Mouse (Mus musculus): ENCODE results near the gene Mymx. TPM values are rescaled to one million over a fixed set of nuclear protein-coding genes. Genes with fewer than 3 reads are reported as not detected.

The Mymx gene
- total and polyA plus RNA-seq, 3 experiments, result not detected

DNA sequence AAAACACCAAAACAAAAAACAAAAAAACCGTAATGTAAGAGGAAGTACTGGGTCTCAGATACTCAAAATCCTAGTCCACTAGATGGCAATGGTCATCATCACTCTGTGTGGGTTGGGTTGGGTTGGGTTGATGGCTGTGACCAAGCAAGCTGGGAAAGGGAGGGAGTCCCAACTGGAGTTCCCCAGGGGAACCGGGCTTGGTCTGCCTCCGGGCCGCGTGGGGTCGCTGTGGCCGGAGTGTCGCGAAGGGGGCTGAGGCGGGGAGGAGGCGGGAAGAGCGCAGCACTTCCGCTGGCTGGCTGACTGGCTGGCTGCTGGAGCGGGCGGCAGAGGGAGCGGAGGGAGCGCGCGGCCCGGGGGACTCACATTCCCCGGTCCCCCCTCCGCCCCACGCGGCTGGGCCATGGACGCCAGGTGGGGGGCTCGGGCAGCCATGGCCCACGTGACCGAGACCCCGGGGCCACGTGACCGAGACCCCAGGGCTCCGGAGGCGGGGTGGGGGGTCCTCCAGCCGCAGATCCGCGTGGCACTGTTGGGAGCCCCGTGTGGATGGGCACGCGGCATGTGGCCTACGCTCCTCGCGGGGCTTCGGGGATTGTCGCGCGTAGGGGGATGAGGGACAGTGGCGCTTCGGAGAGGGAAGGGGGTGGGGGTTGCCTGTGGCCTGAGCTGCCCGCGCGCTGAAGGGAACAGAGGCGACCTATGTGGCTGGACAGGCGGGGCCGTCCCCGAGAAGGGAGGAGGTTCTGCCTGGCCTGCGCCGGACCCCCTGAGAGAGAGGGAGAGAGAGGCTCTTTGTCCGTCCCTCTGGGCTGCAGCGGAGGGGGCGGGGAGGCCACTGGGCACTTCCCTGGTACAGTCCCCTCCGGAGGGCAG is 38.0 kb downstream of the Mymx start, which contains the start of gene Slc35b2:
Gene Slc35b2, plus strand, starts transcription at position 220 of the 876 bp plus-strand sequence.
- Histone ChIP-seq H3K27me3 (ENCODE audit: control insufficient read depth, insufficient read depth, low read length) (no peaks in the 10 kb centered on the region), H3K9ac (ENCODE audit: low read depth, low read length) (peak within 1 kb of the TSS; percentile 93), H3K27ac (peak within 1 kb of the TSS; percentile 86), H3K79me2 (replicated peaks; ENCODE audit: control insufficient read depth, insufficient read depth, low read length) (no peaks in the 10 kb centered on the region), H3K4me3 (peak within 1 kb of the TSS; percentile 99), H3K4me1 (ENCODE audit: control insufficient read depth, insufficient read depth, low read length) (peaks cover 3% of the 10 kb centered on the region), H3K36me3 (ENCODE audit: control insufficient read depth, insufficient read depth, low read length) (peaks cover 3% of the 10 kb centered on the region; the same call in 1 of the 2 replicates)
- WGBS, result under 1% methylated on average over 57 of the region's 61 CpGs
- DNase-seq, result peak; percentile 95 to 97
- TF ChIP-seq CTCF (IDR thresholded peaks at IDR 0.05) (peak; percentile 95), POLR2A (IDR thresholded peaks at IDR 0.05; ENCODE audit: insufficient read depth, low read depth, low read length) (peak; percentile 75), EP300 (IDR thresholded peaks at IDR 0.05; ENCODE audit: insufficient read depth, low read depth, low read length) (peak; percentile 83)
- intact Hi-C loops (cut with DNase I), result loop anchor here (1.0 kb wide), 1 partner anchor 8 kb away; no protein-coding TSS in a partner anchor

DNA sequence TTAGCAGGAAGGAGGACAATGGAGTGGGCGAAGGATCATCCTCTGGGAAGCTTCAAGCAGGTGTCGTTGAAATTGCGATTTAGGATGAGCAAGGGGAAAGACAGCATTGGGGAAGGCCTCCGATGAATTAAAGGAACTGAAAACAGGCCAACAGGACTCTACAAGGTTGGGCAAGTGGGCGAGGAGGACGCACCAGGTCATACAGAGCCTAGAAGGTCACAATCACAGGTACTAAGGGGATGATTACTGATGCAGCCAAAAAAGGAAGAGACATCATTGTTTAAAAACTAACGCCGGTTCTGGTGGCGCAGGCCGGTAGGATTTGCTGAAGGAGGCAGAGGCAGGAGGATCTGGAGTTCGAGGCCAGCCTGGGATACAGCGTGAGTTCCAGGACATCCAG is 38.7 kb downstream of the Mymx start:
- peak overlapping the region; percentile 15; the same call in 1 of the 2 replicates for H3K27ac ChIP-seq
- TF ChIP-seq POLR2A (IDR thresholded peaks at IDR 0.05; ENCODE audit: insufficient read depth, low read depth, low read length) (no peak), EP300 (IDR thresholded peaks at IDR 0.05; ENCODE audit: insufficient read depth, low read depth, low read length) (no peak), CTCF (IDR thresholded peaks at IDR 0.05) (no peak)
- no peak for DNase-seq
- WGBS, result 65% methylated on average over 12 of the region's 12 CpGs
- H3K27me3 ChIP-seq (ENCODE audit: control insufficient read depth, insufficient read depth, low read length), result no peaks in the 10 kb centered on the region
- intact Hi-C loops (cut with DNase I), result no loop called here
- no peak overlapping the region for H3K9ac ChIP-seq (ENCODE audit: low read depth, low read length)
- H3K36me3 ChIP-seq (ENCODE audit: control insufficient read depth, insufficient read depth, low read length), result peaks cover 3% of the 10 kb centered on the region; the same call in 1 of the 2 replicates
- no peaks in the 10 kb centered on the region for H3K79me2 ChIP-seq (replicated peaks; ENCODE audit: control insufficient read depth, insufficient read depth, low read length)
- H3K4me1 ChIP-seq (ENCODE audit: control insufficient read depth, insufficient read depth, low read length), result peaks cover 3% of the 10 kb centered on the region
- no peak overlapping the region for H3K4me3 ChIP-seq

DNA sequence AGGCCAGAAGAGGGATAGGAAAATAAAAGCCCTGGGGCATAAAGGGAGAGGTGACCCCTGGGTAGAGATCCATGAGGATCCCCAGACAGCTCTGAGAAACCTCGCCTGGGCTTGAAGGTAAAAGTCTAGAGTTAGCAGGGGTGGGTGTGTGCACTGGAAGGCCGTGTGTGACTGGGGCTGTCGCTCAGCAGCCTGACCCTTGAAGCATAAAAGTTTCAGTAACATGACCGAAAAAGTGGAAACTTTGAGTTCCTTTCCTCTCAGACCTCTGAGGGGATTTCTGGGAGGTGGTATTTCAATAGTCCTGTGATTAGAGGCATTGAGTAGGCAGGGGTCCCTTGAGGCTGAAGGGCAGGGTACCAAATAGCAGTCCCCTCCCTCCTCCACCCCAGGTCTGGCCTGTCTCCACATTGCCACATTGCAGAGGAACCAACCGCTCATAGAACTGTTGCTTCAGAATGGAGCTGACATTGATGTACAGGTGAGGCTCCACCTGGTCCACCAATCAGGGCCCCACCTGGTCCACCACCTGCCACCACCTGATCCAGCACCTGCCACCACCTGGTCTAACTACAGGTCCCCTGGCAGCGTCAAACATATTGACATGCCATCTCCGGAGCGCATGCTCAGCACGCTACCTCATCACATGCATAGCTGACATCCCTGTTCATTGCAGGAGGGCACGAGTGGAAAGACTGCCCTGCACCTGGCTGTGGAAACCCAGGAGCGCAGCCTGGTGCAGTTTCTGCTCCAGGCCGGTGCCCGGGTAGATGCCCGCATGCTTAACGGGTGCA is 42.0 kb downstream of the Mymx start:
- intact Hi-C loops (cut with DNase I), result no loop called here
- TF ChIP-seq POLR2A (IDR thresholded peaks at IDR 0.05; ENCODE audit: insufficient read depth, low read depth, low read length) (no peak), CTCF (IDR thresholded peaks at IDR 0.05) (no peak), EP300 (IDR thresholded peaks at IDR 0.05; ENCODE audit: insufficient read depth, low read depth, low read length) (no peak)

DNA sequence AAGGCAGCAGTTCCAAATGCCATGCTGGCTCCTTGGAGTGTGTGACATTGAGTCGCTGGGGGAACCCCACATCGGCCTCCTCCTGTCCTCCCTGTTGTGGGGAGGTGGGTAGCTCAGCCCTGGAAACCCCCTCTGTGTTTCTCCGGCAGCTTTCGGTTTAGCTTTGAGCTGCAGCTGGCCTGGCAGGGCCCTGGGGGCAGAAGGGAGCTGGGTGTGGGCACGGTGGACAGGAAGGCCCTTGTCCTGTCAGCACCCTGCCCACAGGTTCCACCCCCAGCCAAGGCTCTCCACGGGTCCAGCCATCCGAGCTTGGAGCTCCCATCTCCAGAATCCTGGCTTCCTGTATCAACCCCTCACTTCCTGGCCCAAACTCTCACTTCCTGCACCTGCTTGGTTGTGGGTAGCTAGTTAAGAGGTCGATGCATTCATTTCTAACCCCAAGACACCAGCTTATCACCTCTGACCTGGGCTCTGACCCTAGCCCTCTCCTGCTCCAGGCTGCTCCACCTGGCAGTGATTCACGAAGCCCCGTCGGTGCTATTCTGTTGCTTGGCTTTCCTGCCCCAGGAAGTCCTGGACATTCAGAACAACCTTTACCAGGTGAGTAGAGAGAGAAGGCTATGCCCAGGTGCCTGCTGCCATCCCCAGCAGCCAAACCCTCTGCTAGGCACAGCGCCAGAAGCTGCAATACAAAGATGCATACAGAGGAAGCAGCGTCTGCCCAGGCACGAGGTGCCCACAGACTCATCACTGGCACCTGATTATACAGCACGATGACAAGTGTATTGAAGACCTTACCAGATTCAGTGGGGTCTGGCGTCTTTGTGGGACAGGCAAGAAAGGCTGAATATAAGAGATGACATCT is 43.7 kb downstream of the Mymx start:
- Histone ChIP-seq H3K4me1 (ENCODE audit: control insufficient read depth, insufficient read depth, low read length) (peaks cover 2% of the 10 kb centered on the region; the same call in 1 of the 2 replicates), H3K4me3 (no peak overlapping the region), H3K27me3 (ENCODE audit: control insufficient read depth, insufficient read depth, low read length) (no peaks in the 10 kb centered on the region), H3K27ac (no peak overlapping the region), H3K9ac (ENCODE audit: low read depth, low read length) (no peak overlapping the region), H3K79me2 (replicated peaks; ENCODE audit: control insufficient read depth, insufficient read depth, low read length) (no peaks in the 10 kb centered on the region), H3K36me3 (ENCODE audit: control insufficient read depth, insufficient read depth, low read length) (no peaks in the 10 kb centered on the region)
- TF ChIP-seq EP300 (IDR thresholded peaks at IDR 0.05; ENCODE audit: insufficient read depth, low read depth, low read length) (no peak), CTCF (IDR thresholded peaks at IDR 0.05) (no peak), POLR2A (IDR thresholded peaks at IDR 0.05; ENCODE audit: insufficient read depth, low read depth, low read length) (no peak)
- WGBS, result 48% methylated on average over 16 of the region's 16 CpGs
- DNase-seq, result peak in 1 of 2 experiments; percentile 24
- intact Hi-C loops (cut with DNase I), result no loop called here

More for the DNA sequence above, 42.0 kb downstream of the Mymx start:
- H3K36me3 ChIP-seq (ENCODE audit: control insufficient read depth, insufficient read depth, low read length), result no peaks in the 10 kb centered on the region
- H3K27ac ChIP-seq, result no peak overlapping the region
- no peak for DNase-seq
- H3K9ac ChIP-seq (ENCODE audit: low read depth, low read length), result no peak overlapping the region
- H3K4me1 ChIP-seq (ENCODE audit: control insufficient read depth, insufficient read depth, low read length), result peaks cover 5% of the 10 kb centered on the region
- no peak overlapping the region for H3K4me3 ChIP-seq
- H3K79me2 ChIP-seq (replicated peaks; ENCODE audit: control insufficient read depth, insufficient read depth, low read length), result no peaks in the 10 kb centered on the region
- no peaks in the 10 kb centered on the region for H3K27me3 ChIP-seq (ENCODE audit: control insufficient read depth, insufficient read depth, low read length)
- WGBS, result 90% methylated on average over 15 of the region's 15 CpGs

DNA sequence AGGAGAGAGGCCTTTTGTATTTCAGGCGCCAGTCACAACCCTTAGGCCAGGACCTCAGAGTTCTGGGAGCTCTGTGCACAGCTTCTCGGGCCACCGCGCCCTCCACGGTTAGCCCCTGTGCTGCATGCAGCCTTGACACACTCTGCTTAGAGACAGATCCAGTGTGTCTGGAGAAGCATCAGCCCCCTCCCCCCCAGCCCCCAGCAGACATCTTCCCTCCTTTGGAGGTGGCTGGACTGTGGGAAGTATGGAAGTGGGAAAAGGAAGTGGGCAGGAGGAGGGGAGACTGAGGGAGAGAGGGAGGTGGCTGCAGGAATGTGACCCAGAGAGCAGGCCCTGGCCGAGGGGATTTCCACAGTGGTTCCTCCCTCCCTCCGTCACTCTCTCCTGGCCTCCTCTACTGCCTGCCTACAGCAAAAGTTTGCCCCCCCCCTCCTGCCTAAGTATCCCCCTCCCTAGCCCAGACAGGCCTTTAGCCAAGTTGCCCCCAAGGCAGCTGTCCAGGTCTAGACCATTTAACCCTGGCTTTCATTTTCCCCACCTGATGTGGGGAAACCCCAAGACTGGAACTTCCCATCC is 44.6 kb downstream of the Mymx start:
- intact Hi-C loops (cut with DNase I), result no loop called here
- H3K4me3 ChIP-seq, result no peak overlapping the region
- no peak for TF ChIP-seq CTCF (IDR thresholded peaks at IDR 0.05)
- TF ChIP-seq POLR2A (IDR thresholded peaks at IDR 0.05; ENCODE audit: insufficient read depth, low read depth, low read length), result no peak
- TF ChIP-seq EP300 (IDR thresholded peaks at IDR 0.05; ENCODE audit: insufficient read depth, low read depth, low read length), result no peak
- H3K27me3 ChIP-seq (ENCODE audit: control insufficient read depth, insufficient read depth, low read length), result no peaks in the 10 kb centered on the region
- H3K36me3 ChIP-seq (ENCODE audit: control insufficient read depth, insufficient read depth, low read length), result no peaks in the 10 kb centered on the region
- no peak for DNase-seq
- no peak overlapping the region for H3K27ac ChIP-seq
- H3K9ac ChIP-seq (ENCODE audit: low read depth, low read length), result peak overlapping the region; percentile 19; the same call in 1 of the 2 replicates
- peaks cover 2% of the 10 kb centered on the region; the same call in 1 of the 2 replicates for H3K4me1 ChIP-seq (ENCODE audit: control insufficient read depth, insufficient read depth, low read length)
- 55% methylated on average over 7 of the region's 7 CpGs for WGBS
- H3K79me2 ChIP-seq (replicated peaks; ENCODE audit: control insufficient read depth, insufficient read depth, low read length), result no peaks in the 10 kb centered on the region
